Comparison of ENCODE assay signal across 18 mouse cellular contexts in genomic region chr16:92741342-92741741, GRCm38 (mm10).
DNase-seq lines count a peak whose midpoint lies in the region.
"Had no signal": no experiment of that assay in that cellular context is flagged by ENCODE, and none has a peak within 500 bp of the region (broad histone marks: within the 10 kb centered on the region; RNA-seq: fewer than 3 reads in every experiment).

No protein-coding gene starts in this region.

- intact Hi-C loops in gastrocnemius, postnatal 14 days (cut with DNase I; ENCODE audit: low total_unique reads): no loop called here

- DNase-seq in gastrocnemius, postnatal 25 days: peak; percentile 8
- no peak for DNase-seq in gastrocnemius, postnatal 14 days
- peak; percentile 80 to 87 for DNase-seq in thymus, adult 18-20 months
- DNase-seq in thymus, postnatal 10 days (ENCODE audit: low spot score in 2 of 2): peak; percentile 80 to 88
- peak; percentile 77 to 90 for DNase-seq in thymus, postnatal 36 days
- DNase-seq in kidney, postnatal 4 days: no peak
- no peak for DNase-seq in heart, adult 11 months
- DNase-seq in frontal cortex, postnatal 36 days (ENCODE audit: low spot score in 2 of 2): no peak
- DNase-seq: adrenal gland, adult 2 months; adrenal gland, postnatal 14 days; cerebellum, adult 11 months; cerebellum, adult 2 months; cerebellum, adult 9-11 months; cerebellum, postnatal 25 days; gastrocnemius, postnatal 10 days; heart, adult 2 months; heart, postnatal 14 days; heart, postnatal 4 days had no signal

Comparison
In these comparisons a context has a peak if more than half of its experiments do, and no peak if none do; other contexts are left out.
1. DNase-seq: peak in gastrocnemius, postnatal 25 days (single experiment), thymus, adult 18-20 months (2 of 2), thymus, postnatal 10 days (2 of 2) and thymus, postnatal 36 days (2 of 2); none in gastrocnemius, postnatal 14 days (single experiment), kidney, postnatal 4 days (0 of 2), heart, adult 11 months (single experiment) and frontal cortex, postnatal 36 days (0 of 2).